Mouse (Mus musculus) Patski (cell line): ENCODE measurements around the gene Hspa12b. TPM values are rescaled to one million over a fixed set of nuclear protein-coding genes. Genes with fewer than 3 reads are reported as not detected.
"Not testable (repeated sequence)": the region's sequence is repeated elsewhere in the genome, so short reads cannot be mapped to it uniquely, and the experiment has no call there.

Experiments
- ATAC-seq: fragments of 100-300 bp; one replicate; pipeline ENCODE4 v1.8.0; 2021
- CTCF ChIA-PET: fragments of 350-600 bp; sonication (Branson Sonifier 250); formaldehyde crosslinking; loops from one replicate; lab custom pipeline; 2022; ENCODE audit warnings: inconsistent platforms; lab: Charles Lee
- POLR2A ChIA-PET: fragments of 350-600 bp; sonication (Branson Sonifier 250); formaldehyde crosslinking; loops from one replicate; lab custom pipeline; 2022; ENCODE audit warnings: antibody characterized with exemption, inconsistent platforms; lab: Charles Lee
- DNase-seq: peaks from one replicate; pipeline ENCODE4 v3.0.0-alpha.2; 2011; ENCODE audit warnings: low read depth, low spot score
- H3K27me3 ChIP-seq: fragments of 371-371 bp; one replicate; pipeline ENCODE4 v1.5.1; 2021
- CTCF ChIP-seq: fragments of 100-300 bp; IDR thresholded peaks from one replicate; pipeline ENCODE4 v1.5.1; 2021
- in situ Hi-C: fragments of 300-500 bp; cut with MboI; formaldehyde crosslinking; loops from 3 replicates; pipeline ENCODE4 v1.11.1; 2018; ENCODE audit warnings: low pct_unique_long_range_greater_than_20kb, mixed read lengths
- polyA plus RNA-seq: library from polyadenylated mRNA; unstranded; gene quantifications from one replicate; pipeline ENCODE4 v1.2.3, GENCODE M21; 2021

Hspa12b gene
- polyA plus RNA-seq, 1 experiment from 2014 or later: 1.4 TPM

GRCm38 (mm10) chr2:131096101-131096795 lies 30.8 kb upstream of the Hspa12b start:
- ChIA-PET POLR2A (interaction anchor here (0.6 to 1.1 kb wide), 3 partner anchors 23 to 305 kb away, joined by 3 to 8 read pairs (median 4); partner anchors contain the start of gene 1700037H04Rik), CTCF (interaction anchor here (1.0 to 3.0 kb wide), 8 partner anchors 37 to 320 kb away, joined by 3 to 15 read pairs (median 6); partner anchors contain the start of gene 1700037H04Rik)
- DNase-seq (no peak), ATAC-seq (no peak)
- H3K27me3 ChIP-seq: no peaks in the 10 kb centered on the region
- no peak for TF ChIP-seq CTCF
- in situ Hi-C loops: loop anchor here (10.0 kb wide), 1 partner anchor 319 kb away; no protein-coding TSS in a partner anchor

GRCm38 (mm10) chr2:131097087-131097486 lies 30.0 kb upstream of the Hspa12b start:
- CTCF ChIA-PET: interaction anchor here (1.2 to 1.7 kb wide), 2 partner anchors 41 to 123 kb away, joined by 3 to 6 read pairs; no protein-coding TSS in a partner anchor
- ATAC-seq: no peak
- H3K27me3 ChIP-seq: no peaks in the 10 kb centered on the region
- POLR2A ChIA-PET: interaction anchor here (0.7 to 1.1 kb wide), 3 partner anchors 22 to 63 kb away, joined by 4 to 8 read pairs (median 5); partner anchors contain the start of gene 1700037H04Rik
- TF ChIP-seq CTCF: no peak
- in situ Hi-C loops: loop anchor here (10.0 kb wide), 1 partner anchor 318 kb away; no protein-coding TSS in a partner anchor
- no peak for DNase-seq

- no peak for TF ChIP-seq CTCF
- ATAC-seq (no peak), DNase-seq (no peak)
- CTCF ChIA-PET: no interaction called here
- in situ Hi-C loops: no loop called here
- POLR2A ChIA-PET: interaction anchor here (0.6 kb wide), 1 partner anchor 133 kb away, joined by 3 read pairs; no protein-coding TSS in a partner anchor
- H3K27me3 ChIP-seq: peaks cover 3% of the 10 kb centered on the region
Measured at GRCm38 (mm10) chr2:131101530-131101929, 25.6 kb upstream of the Hspa12b start.

- TF ChIP-seq CTCF: no peak
- DNase-seq (no peak), ATAC-seq (no peak)
- ChIA-PET CTCF (no interaction called here), POLR2A (no interaction called here)
- in situ Hi-C loops: no loop called here
- peaks cover 8% of the 10 kb centered on the region for H3K27me3 ChIP-seq
Measured at GRCm38 (mm10) chr2:131104021-131104420, 23.1 kb upstream of the Hspa12b start.

GRCm38 (mm10) chr2:131105061-131105460 lies 22.0 kb upstream of the Hspa12b start:
- DNase-seq, CTCF ChIA-PET, in situ Hi-C loops: not testable (repeated sequence)

DNA sequence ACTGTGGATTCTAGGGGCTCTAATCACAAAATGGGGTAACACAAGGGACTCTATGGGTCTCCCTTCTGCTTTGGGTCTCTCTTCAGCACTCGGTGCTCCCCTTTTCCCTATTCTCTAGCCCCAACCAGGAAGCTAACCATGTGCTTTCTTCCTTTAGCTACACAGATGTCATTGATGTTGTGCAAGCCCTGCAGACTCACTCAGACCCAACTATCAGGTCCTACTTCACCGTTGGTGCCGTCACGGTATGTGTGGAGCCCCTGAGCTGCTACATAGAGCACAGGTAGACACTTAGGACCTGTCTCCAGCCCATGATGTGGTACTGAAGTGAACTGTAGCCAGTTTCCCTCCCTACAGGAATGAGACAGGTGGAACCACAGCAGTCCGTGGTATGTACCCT lies 21.1 kb upstream of the Hspa12b start:
- in situ Hi-C loops: no loop called here
- TF ChIP-seq CTCF: no peak
- POLR2A ChIA-PET: interaction anchor here (0.9 kb wide), 1 partner anchor 50 kb away, joined by 3 read pairs; no protein-coding TSS in a partner anchor
- DNase-seq (no peak), ATAC-seq (no peak)
- H3K27me3 ChIP-seq: peaks cover 8% of the 10 kb centered on the region
- CTCF ChIA-PET: no interaction called here

More at GRCm38 (mm10) chr2:131105061-131105460, 22.0 kb upstream of the Hspa12b start:
- H3K27me3 ChIP-seq, POLR2A ChIA-PET, ATAC-seq: not testable (repeated sequence)

- in situ Hi-C loops: no loop called here
- TF ChIP-seq CTCF: no peak
- ATAC-seq (no peak), DNase-seq (no peak)
- ChIA-PET POLR2A (interaction anchor here (1.0 kb wide), 1 partner anchor 22 kb away, joined by 8 read pairs; no protein-coding TSS in a partner anchor), CTCF (no interaction called here)
- peaks cover 2% of the 10 kb centered on the region for H3K27me3 ChIP-seq
Measured at GRCm38 (mm10) chr2:131118968-131119574, 8.0 kb upstream of the Hspa12b start.

DNA sequence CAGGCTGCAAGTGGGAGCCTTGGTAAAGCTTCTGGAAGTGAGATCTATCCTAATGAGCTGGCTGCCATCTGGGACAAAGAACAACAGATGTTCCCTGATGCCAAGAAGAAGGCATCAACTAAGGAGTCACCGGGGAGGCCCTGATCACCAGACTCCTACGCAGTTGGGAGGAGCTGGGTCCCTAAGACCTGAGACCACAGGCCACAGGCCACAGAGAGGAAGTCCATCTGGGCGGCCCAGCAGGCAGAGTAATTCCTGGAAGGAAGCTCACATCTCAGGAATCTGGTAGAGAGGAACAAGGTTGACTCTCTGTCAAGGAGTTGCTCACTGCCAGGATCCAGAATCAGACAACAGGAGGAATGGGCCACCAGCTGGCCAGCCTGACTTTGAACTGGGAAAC lies 2.9 kb upstream of the Hspa12b start:
- ChIA-PET CTCF (no interaction called here), POLR2A (no interaction called here)
- in situ Hi-C loops: no loop called here
- DNase-seq (no peak), ATAC-seq (no peak)
- no peak for TF ChIP-seq CTCF
- H3K27me3 ChIP-seq: peaks cover 2% of the 10 kb centered on the region

DNA sequence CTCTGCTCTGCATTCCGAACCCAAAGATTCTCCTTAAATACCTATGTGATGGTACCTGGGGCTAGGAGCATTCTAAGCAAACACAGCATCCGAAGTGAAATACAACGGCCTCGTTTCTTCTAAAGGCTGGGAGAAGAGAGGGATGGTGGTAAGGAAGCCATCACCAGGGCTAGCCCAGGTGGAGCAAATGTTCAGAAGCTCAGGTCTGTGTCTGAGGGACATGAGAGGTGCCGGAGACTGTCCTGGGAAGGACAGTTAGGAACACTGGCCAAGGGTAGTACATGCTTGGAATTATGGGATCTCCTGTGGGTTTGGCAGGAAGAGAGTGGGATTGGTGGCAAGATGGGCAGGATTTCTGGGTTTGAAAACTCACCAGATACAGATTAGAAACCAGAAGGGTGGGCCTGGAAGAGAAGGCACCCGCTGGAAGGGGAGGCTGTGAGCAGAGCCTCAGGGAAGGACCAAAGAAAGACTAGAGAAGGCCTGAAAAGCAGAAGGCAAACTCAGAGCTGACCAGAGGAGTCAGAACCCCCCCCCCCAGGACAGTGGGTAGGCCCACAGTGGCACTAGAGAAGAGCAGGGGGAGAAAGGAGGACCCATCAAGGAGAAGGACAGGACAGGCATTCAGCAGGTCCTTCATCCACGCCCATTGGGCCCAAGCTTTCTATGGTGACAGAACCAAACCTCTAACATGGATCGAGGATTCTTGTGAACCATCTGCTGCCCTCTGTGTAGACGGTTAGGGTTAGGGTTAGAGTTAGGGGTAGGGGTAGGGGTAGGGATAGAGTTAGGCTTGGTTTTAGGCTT lies 1.7 kb upstream of the Hspa12b start:
- no peak for ATAC-seq
- no peak for TF ChIP-seq CTCF
- peaks cover 2% of the 10 kb centered on the region for H3K27me3 ChIP-seq
- ChIA-PET CTCF (no interaction called here), POLR2A (no interaction called here)
- in situ Hi-C loops: no loop called here
- no peak for DNase-seq
